Mouse (Mus musculus) forebrain, postnatal 0 days (tissue): ENCODE measurements around the gene Tomm22. TPM values are rescaled to one million over a fixed set of nuclear protein-coding genes. Genes with fewer than 3 reads are reported as not detected.
A peak's percentile ranks its signal among the peaks of the same experiment; 100 is the strongest.

Experiments
- ATAC-seq: fragments of 200-750 bp; cut with Nextera tagmentation; 2 replicates; pipeline ENCODE4 v1.8.0; 2017; ENCODE audit warnings: mild to moderate bottlenecking, moderate library complexity
- DNase-seq: peaks from one replicate; pipeline ENCODE4 v3.0.0-alpha.2; 2015
- H3K27ac ChIP-seq: fragments of 300-500 bp; sonication (generic); 2 replicates; pipeline ENCODE4 v1.5.1; 2014; ENCODE audit warnings: low read depth, mild to moderate bottlenecking, antibody characterized with exemption, low read length, moderate library complexity, mixed read lengths
- H3K27me3 ChIP-seq: fragments of 300-500 bp; sonication (generic); 2 replicates; pipeline ENCODE4 v1.6.1; 2014; ENCODE audit warnings: mild to moderate bottlenecking, low read length, mixed read lengths; ENCODE audit not compliant: insufficient read depth
- H3K36me3 ChIP-seq: fragments of 300-500 bp; sonication (generic); 2 replicates; pipeline ENCODE4 v1.6.1; 2014; ENCODE audit warnings: mild to moderate bottlenecking, moderate library complexity; ENCODE audit not compliant: insufficient read depth
- H3K4me1 ChIP-seq: fragments of 300-500 bp; sonication (generic); 2 replicates; pipeline ENCODE4 v1.6.1; 2014; ENCODE audit warnings: antibody characterized with exemption; ENCODE audit not compliant: insufficient read depth
- H3K4me2 ChIP-seq: fragments of 300-500 bp; sonication (generic); 2 replicates; pipeline ENCODE4 v1.6.1; 2014; ENCODE audit warnings: low read depth, mild to moderate bottlenecking, moderate library complexity
- H3K4me3 ChIP-seq: fragments of 300-500 bp; sonication (generic); 2 replicates; pipeline ENCODE4 v1.5.1; 2014; ENCODE audit warnings: low read depth, low read length, mixed read lengths
- H3K9ac ChIP-seq: fragments of 300-500 bp; sonication (generic); 2 replicates; pipeline ENCODE4 v1.6.1; 2014; ENCODE audit warnings: mild to moderate bottlenecking
- H3K9me3 ChIP-seq: fragments of 300-500 bp; sonication (generic); 2 replicates; pipeline ENCODE4 v1.6.1; 2016; ENCODE audit warnings: low read length
- CTCF ChIP-seq: sonication (generic); IDR thresholded peaks from 2 replicates; pipeline ENCODE4 v1.5.1; 2016; ENCODE audit warnings: antibody characterized with exemption, control low read depth, low read depth
- WGBS: fragments of 180-500 bp; shearing (Covaris S2); extraction: QIAGEN DNeasy Blood & Tissue Kit; methylation state at CpG from one replicate; pipeline ENCODE4 v1.1.7; 2014; 5-methylcytosine and 5-hydroxymethylcytosine counted together
- polyA plus RNA-seq: library from polyadenylated mRNA; unstranded; fragments of >200 nt; fragmentation: Nextera tagmentation; extraction: Ambion mirVana; gene quantifications from 2 replicates; pipeline ENCODE4 v1.2.1, GENCODE M21; 2015
- total RNA-seq: library from RNA; depleted of rRNA; stranded (reverse); fragments of >200 nt; gene quantifications from 2 replicates; pipeline ENCODE4 v1.2.3, GENCODE M21; 2014

The Tomm22 gene
- total and polyA plus RNA-seq, 2 experiments from 2014 or later = 132 to 248 TPM

DNA sequence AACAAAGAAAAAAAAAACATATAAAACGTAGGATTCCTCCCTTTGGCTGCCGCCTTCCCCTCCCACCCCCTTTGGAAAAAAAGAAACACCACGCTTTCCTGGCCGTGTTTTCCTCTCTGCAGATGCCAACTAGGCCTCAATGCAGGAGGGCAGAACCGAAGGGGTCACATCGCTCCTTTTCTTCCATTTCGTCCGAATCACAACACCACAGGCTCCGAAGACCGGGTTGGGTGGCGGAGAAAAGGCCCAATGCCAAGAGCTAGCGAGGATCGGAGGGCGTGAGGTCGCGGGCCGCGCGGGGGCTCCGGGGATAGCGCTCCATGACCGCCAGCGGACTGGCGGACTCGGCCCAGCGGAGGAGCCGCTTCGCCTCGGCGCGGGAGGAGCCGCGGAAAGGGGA lies 16.5 kb downstream of the Tomm22 start:
- peak; percentile 47 for DNase-seq
- H3K9me3 ChIP-seq = no peaks in the 10 kb centered on the region
- under 1% methylated on average over 33 of the region's 33 CpGs for WGBS

DNA sequence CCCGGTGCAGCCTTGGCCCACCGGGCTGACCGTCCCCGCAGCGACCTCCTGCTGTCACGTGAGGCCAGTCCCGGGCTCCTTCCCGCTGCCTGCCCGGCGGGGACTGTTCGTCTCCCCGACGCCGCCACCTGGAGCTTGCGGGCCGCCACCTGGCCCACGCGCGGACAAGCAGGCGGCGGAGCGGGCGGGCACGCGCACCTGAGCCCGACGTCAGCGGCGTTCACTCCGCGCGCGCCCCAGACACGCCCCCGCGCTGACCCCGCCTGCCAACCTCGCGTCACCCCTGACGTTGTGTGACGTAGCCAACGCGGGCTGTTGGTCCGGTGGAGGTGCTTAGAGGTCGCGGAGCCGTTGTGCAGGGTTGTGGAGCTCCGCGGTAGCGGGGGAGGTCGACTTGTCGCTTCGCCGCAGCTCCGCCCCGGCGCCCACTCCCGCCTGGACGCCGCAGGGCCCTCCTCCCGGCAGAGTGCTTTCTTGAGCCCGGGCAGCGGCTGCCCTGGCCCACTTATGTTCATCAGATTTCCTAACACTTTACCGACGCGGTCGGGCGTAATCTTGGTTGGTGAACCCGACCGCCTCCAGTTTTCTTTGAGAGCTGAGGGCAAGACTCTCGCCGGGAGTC lies 17.1 kb downstream of the Tomm22 start, which contains the start of gene Josd1:
Josd1 (minus strand) TSS at position 274 of the 622 bp plus-strand sequence.
- H3K27ac ChIP-seq = peak within 1 kb of the TSS; percentile 79
- peak within 1 kb of the TSS; percentile 71 for H3K4me3 ChIP-seq
- DNase-seq (peak; percentile 96), ATAC-seq (peak; percentile 38)
- no peaks in the 10 kb centered on the region for H3K9me3 ChIP-seq
- H3K4me1 ChIP-seq = peaks cover 38% of the 10 kb centered on the region
- no peaks in the 10 kb centered on the region for H3K36me3 ChIP-seq
- H3K9ac ChIP-seq = peak within 1 kb of the TSS; percentile 71
- 0 out of 2 replicates have a peak, but pooled peaks have one; percentile 21 for TF ChIP-seq CTCF
- H3K4me2 ChIP-seq = peak within 1 kb of the TSS; percentile 70
- 3% methylated on average over 61 of the region's 72 CpGs for WGBS
- no peaks in the 10 kb centered on the region for H3K27me3 ChIP-seq

More for the DNA sequence above, 16.5 kb downstream of the Tomm22 start:
- ATAC-seq = no peak
- H3K27me3 ChIP-seq = no peaks in the 10 kb centered on the region
- H3K4me2 ChIP-seq = peak overlapping the region; percentile 70
- peak overlapping the region; percentile 79 for H3K27ac ChIP-seq
- H3K4me1 ChIP-seq = peaks cover 36% of the 10 kb centered on the region
- peak overlapping the region; percentile 71 for H3K4me3 ChIP-seq
- no peak for TF ChIP-seq CTCF
- peak overlapping the region; percentile 71 for H3K9ac ChIP-seq
- H3K36me3 ChIP-seq = no peaks in the 10 kb centered on the region

DNA sequence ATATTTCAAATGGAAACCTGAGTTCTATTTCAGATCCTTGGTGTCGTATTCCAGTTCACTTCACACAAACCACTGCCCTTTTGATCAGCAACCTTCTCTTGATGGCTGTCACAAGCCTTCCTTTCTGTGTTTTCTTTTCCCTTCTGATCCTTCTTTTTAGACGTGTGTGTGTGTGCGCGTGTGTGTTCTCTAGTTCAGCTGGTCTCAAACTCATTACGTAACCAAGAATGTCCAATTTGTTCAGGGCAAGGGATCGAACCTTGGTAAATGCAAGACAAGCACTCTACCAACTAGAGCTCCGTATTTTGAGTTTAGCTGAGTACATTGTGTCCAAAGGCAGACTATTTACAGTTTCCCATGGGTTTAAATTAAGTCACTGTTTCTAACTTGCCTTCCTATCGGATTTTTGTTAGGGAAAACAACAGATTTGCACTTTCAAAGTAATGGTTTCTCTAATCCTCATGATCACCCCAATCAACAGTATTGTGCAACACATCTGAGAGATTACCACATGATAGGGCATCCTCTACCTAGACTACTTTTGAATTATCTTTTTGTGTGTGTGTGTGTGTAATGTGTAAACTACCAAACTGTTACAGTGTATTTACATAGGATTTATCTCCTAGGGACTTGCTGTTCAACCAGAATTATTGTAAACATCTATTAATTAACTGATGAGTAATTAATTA lies 17.8 kb downstream of the Tomm22 start:
- H3K27ac ChIP-seq = peak overlapping the region; percentile 79
- TF ChIP-seq CTCF = no peak
- DNase-seq = no peak
- no peaks in the 10 kb centered on the region for H3K27me3 ChIP-seq
- H3K4me2 ChIP-seq = peak overlapping the region; percentile 70
- peak overlapping the region; percentile 71 for H3K4me3 ChIP-seq
- H3K9ac ChIP-seq = peak overlapping the region; percentile 71
- no peaks in the 10 kb centered on the region for H3K9me3 ChIP-seq
- 5% methylated on average over 8 of the region's 8 CpGs for WGBS
- H3K4me1 ChIP-seq = peaks cover 37% of the 10 kb centered on the region
- no peaks in the 10 kb centered on the region for H3K36me3 ChIP-seq
- no peak for ATAC-seq

DNA sequence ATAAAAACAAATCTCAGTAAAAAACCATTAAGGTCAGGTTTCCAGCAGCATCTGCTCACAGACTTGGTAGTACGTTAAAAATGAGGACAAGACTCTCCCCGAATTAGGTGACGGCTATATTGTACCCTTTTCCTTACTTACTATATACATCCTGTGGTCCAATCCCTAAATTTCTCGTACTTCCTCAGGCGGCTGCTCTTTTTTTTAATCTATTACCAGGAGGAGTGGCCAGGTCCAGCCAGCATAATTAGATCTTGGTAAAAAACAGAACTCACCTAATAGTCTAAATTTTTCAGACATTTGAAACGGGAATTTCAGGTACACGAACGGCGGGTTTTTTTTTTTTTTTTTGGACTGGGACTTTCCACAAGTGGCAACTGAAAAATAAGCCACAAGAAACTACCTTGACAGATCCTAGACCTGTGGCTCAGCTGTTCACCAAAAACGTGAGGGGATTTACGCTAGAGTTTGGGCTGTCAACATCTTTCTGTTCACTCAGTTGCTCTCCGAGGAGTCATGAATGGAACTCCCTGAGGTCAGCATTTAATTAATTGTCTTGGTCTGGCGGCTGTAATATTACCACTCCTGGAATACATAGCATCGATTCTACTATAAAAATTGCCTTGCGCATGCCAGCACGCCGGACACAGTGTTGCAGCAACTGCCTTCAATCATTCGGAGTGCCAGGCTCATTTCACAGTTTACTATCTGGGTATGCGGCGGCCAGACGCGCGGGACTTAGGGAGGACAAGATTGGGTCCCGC lies 19.2 kb downstream of the Tomm22 start:
- Histone ChIP-seq H3K9ac (no peak overlapping the region), H3K36me3 (no peaks in the 10 kb centered on the region), H3K4me2 (peak overlapping the region; percentile 69), H3K9me3 (no peaks in the 10 kb centered on the region), H3K27ac (no peak overlapping the region), H3K4me3 (peak overlapping the region; percentile 91), H3K27me3 (no peaks in the 10 kb centered on the region), H3K4me1 (peaks cover 27% of the 10 kb centered on the region)
- ATAC-seq (no peak), DNase-seq (no peak)
- WGBS = 14% methylated on average over 24 of the region's 24 CpGs
- TF ChIP-seq CTCF = no peak

DNA sequence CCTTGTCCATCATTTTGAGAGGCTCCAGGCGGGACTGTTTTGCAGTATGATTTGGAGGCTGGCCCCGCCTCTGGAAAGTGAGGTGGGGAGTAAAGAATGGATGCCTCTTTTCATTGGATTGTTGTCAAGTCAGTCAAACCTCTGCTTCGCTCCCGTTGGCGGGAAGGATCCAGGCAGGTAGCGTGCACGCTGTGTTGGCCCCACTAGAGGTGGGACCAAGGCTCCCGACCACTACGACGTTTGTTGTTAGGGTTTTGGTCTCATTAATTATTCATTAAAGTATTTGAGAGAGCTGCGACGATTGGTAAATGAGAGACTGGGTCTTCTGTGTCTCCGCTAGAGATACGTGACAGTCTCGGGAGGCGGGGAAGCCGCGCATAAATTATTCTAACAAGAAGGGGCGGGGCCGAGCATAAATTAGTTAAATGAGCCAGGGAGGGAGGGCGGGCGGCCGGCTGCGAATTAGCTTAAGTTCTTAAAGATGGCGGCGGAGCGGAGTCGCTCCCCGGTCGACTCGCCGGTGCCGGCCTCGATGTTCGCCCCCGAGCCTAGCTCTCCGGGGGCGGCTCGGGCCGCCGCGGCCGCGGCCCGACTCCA lies 19.9 kb downstream of the Tomm22 start, which contains the start of gene Gtpbp1:
Gtpbp1 (plus strand) TSS at position 420 of the 597 bp plus-strand sequence.
- DNase-seq = peak; percentile 99
- peaks cover 20% of the 10 kb centered on the region for H3K4me1 ChIP-seq
- H3K9me3 ChIP-seq = no peaks in the 10 kb centered on the region
- H3K36me3 ChIP-seq = no peaks in the 10 kb centered on the region
- no peak for TF ChIP-seq CTCF
- ATAC-seq = peak; percentile 97
- under 1% methylated on average over 45 of the region's 45 CpGs for WGBS
- peak within 1 kb of the TSS; percentile 98 for H3K4me2 ChIP-seq
- peak within 1 kb of the TSS; percentile 91 for H3K4me3 ChIP-seq
- peak within 1 kb of the TSS; percentile 89 for H3K27ac ChIP-seq
- peak within 1 kb of the TSS; percentile 84 for H3K9ac ChIP-seq
- H3K27me3 ChIP-seq = no peaks in the 10 kb centered on the region

DNA sequence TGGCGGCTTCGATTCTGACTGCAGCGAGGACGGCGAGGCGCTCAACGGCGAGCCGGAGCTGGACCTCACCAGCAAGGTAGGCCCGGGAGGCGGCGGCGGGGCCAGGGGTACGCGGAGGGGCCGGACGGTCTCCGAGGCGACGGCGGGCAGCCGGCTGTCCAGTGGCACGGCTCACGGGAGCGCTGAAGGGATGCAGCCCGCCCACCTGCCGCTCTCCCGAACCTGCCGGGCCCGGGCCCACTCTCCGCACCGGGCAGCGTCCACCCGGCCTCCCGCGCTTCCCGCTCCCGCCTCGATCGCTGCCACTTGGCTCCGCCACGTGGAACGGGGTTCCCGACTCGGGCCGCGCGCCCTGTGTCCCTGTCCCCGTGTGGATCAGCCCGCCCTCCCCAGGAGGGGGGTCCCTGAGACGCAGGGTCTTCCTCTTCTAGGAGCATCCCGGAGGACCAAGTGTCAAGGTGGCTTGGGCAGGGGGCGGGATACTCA lies 20.4 kb downstream of the Tomm22 start:
- WGBS = under 1% methylated on average over 44 of the region's 53 CpGs
- Histone ChIP-seq H3K36me3 (no peaks in the 10 kb centered on the region), H3K27ac (peak overlapping the region; percentile 89), H3K4me2 (peak overlapping the region; percentile 98), H3K9ac (peak overlapping the region; percentile 84), H3K4me1 (peaks cover 15% of the 10 kb centered on the region; the same call in 1 of the 2 replicates), H3K9me3 (no peaks in the 10 kb centered on the region), H3K27me3 (no peaks in the 10 kb centered on the region), H3K4me3 (peak overlapping the region; percentile 91)
- DNase-seq (no peak), ATAC-seq (no peak; the same call in 1 of the 2 replicates)
- no peak for TF ChIP-seq CTCF
